Mouse (Mus musculus) heart, embryonic 14.5 days (tissue): ENCODE data around the gene Ccn5. TPM values are rescaled to one million over a fixed set of nuclear protein-coding genes. Genes with fewer than 3 reads are reported as not detected.

ENCODE experiments used
- ATAC-seq: fragments of 200-750 bp; cut with Nextera tagmentation; 2 replicates; pipeline ENCODE4 v1.8.0; 2017; ENCODE audit warnings: low read depth, moderate TSS enrichment; ENCODE audit not compliant: insufficient number of reproducible peaks, insufficient read depth, low FRiP score
- H3K27ac ChIP-seq, 2 experiments: fragments of 200-500 bp in 1 of 2; fragments of 300-500 bp in 1 of 2; sonication (generic) in 1 of 2; replicated peaks in 1 of 2; 2 replicates each; pipeline ENCODE4 v1.5.1; 2012 to 2014; ENCODE audit warnings: low read depth in 2 of 2, low read length in 2 of 2, control low read depth in 1 of 2, mild to moderate bottlenecking in 1 of 2, mixed read lengths in 1 of 2; ENCODE audit not compliant: control insufficient read depth in 1 of 2, insufficient read depth in 1 of 2
- H3K27me3 ChIP-seq: fragments of 300-500 bp; sonication (generic); 2 replicates; pipeline ENCODE4 v1.6.1; 2014; ENCODE audit warnings: mild to moderate bottlenecking, low read length, control low read depth; ENCODE audit not compliant: control insufficient read depth, insufficient read depth
- H3K36me3 ChIP-seq: fragments of 300-500 bp; sonication (generic); 2 replicates; pipeline ENCODE4 v1.6.1; 2014; ENCODE audit warnings: mild to moderate bottlenecking, control low read depth, low read length, mixed read lengths; ENCODE audit not compliant: control insufficient read depth, insufficient read depth
- H3K4me1 ChIP-seq, 2 experiments: fragments of 200-500 bp in 1 of 2; fragments of 300-500 bp in 1 of 2; sonication (generic) in 1 of 2; 2 replicates each; pipeline ENCODE4 v1.6.1; 2012 to 2014; ENCODE audit warnings: low read length in 2 of 2, control low read depth in 1 of 2, mixed read lengths in 1 of 2; ENCODE audit not compliant: control insufficient read depth in 2 of 2, insufficient read depth in 2 of 2
- H3K4me2 ChIP-seq: fragments of 300-500 bp; sonication (generic); 2 replicates; pipeline ENCODE4 v1.6.1; 2014; ENCODE audit warnings: mild to moderate bottlenecking, low read length
- H3K4me3 ChIP-seq, 2 experiments: fragments of 200-500 bp in 1 of 2; fragments of 300-500 bp in 1 of 2; sonication (generic) in 1 of 2; 2 replicates each; pipeline ENCODE4 v1.5.1; 2012 to 2014; ENCODE audit warnings: low read length in 2 of 2, mild to moderate bottlenecking in 2 of 2, control low read depth in 1 of 2, low read depth in 1 of 2, moderate library complexity in 1 of 2; ENCODE audit not compliant: control insufficient read depth in 1 of 2, insufficient read depth in 1 of 2
- H3K9ac ChIP-seq: fragments of 300-500 bp; sonication (generic); 2 replicates; pipeline ENCODE4 v1.6.1; 2014; ENCODE audit warnings: mild to moderate bottlenecking, low read length
- H3K9me3 ChIP-seq: fragments of 300-500 bp; sonication (generic); 2 replicates; pipeline ENCODE4 v1.6.1; 2016; ENCODE audit warnings: low read length, control low read depth; ENCODE audit not compliant: control insufficient read depth
- WGBS: fragments of 180-500 bp; shearing (Covaris S2); extraction: QIAGEN DNeasy Blood & Tissue Kit; methylation state at CpG from one replicate; pipeline ENCODE4 v1.1.7; 2014; 5-methylcytosine and 5-hydroxymethylcytosine counted together
- polyA plus RNA-seq: library from polyadenylated mRNA; unstranded; fragments of >200 nt; fragmentation: Nextera tagmentation; extraction: Ambion mirVana; gene quantifications from 2 replicates; pipeline ENCODE4 v1.2.1, GENCODE M21; 2014

Ccn5 gene
- polyA plus RNA-seq, 1 experiment from 2014 or later: 0.57 TPM

DNA sequence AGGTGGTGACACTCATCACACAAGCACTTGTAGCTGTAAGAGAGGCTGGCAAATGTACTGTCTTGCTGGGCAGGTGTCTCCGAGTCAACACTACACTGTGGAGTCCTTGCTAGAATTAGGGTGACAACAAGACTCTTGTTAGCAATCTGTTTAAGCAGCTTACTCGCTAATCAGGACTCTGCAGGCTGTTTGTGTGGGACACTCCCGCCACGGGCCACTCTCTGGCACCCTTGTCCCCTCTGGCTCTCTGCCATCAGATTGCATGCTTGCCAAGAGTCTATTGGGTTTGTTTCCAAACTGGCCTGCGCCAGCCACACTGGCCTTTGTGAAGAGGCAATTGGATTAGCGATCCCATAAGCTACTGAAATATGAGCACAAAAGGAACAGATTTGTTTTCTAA lies 18.9 kb downstream of the Ccn5 start:
- Histone ChIP-seq H3K27me3 (peaks cover 37% of the 10 kb centered on the region; the same call in 1 of the 2 replicates), H3K36me3 (no peaks in the 10 kb centered on the region), H3K27ac (no peak overlapping the region), H3K4me3 (no peak overlapping the region), H3K9ac (peak overlapping the region; percentile 41; the same call in 1 of the 2 replicates), H3K9me3 (no peaks in the 10 kb centered on the region), H3K4me2 (no peak overlapping the region), H3K4me1 (peaks cover 7 to 11% of the 10 kb centered on the region in 2 experiments)
- peak; percentile 73 for ATAC-seq
- WGBS: 23% methylated on average over 6 of the region's 6 CpGs

DNA sequence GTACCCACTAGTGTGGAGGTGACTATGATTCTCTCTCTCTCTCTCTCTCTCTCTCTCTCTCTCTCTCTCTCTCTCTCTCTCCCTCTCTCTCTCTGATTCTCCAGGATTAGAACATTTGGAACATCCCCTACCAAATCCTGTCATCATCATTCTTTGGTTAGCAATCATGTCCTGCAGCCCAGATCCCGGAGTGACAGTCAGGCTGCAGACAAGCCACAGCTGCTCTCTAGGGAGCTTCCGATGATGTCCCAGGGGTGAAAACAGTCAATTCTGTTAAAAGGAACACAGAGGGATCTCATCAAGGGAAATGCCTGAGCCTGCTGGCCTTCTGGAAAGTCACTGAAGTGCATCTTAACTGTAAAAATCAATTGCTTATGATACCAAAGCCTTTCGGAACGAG lies 21.4 kb downstream of the Ccn5 start:
- ATAC-seq: no peak
- Histone ChIP-seq H3K9ac (no peak overlapping the region), H3K27ac (no peak overlapping the region), H3K4me1 (peaks cover 7 to 11% of the 10 kb centered on the region in 2 experiments), H3K4me2 (no peak overlapping the region), H3K36me3 (no peaks in the 10 kb centered on the region), H3K27me3 (peaks cover 34% of the 10 kb centered on the region; the same call in 1 of the 2 replicates), H3K4me3 (no peak overlapping the region), H3K9me3 (no peaks in the 10 kb centered on the region)
- WGBS: 57% methylated on average over 4 of the region's 4 CpGs

DNA sequence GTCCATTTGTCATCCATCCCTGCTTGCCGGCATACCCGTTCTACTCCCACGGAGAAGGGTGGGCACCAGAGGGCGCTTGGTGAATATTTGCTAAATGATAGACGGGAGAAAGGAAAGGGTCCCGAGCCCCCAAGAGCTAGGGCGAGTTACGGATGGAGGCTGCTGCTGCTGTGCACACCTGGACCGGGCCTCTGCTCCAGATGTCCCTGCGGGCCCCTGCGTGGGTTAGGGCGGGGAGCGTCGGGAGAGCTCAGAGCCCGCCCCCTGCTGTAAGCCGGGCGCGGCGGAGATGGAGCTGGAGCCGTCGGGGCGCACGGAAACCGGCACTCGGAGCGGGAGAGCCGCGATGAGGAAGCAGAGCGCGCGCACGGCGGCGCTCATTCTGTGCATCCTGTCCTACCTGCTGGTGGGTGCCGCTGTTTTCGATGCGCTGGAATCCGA lies 32.8 kb downstream of the Ccn5 start, which contains the start of gene Kcnk15:
TSS of gene Kcnk15 (plus strand) at position 191 of the 441 bp plus-strand sequence.
- peaks cover 92% of the 10 kb centered on the region for H3K27me3 ChIP-seq
- ATAC-seq: no peak
- no peak within 1 kb of the TSS for H3K27ac ChIP-seq
- 1% methylated on average over 36 of the region's 38 CpGs for WGBS
- H3K4me2 ChIP-seq: peak within 1 kb of the TSS; percentile 52
- H3K4me3 ChIP-seq: peak within 1 kb of the TSS; percentile 28 to 29; a peak in 3 of 4 replicates
- peaks cover 0 to 5% of the 10 kb centered on the region in 2 experiments; a peak in 1 of 4 replicates for H3K4me1 ChIP-seq
- H3K9ac ChIP-seq: no peak within 1 kb of the TSS
- H3K9me3 ChIP-seq: no peaks in the 10 kb centered on the region
- no peaks in the 10 kb centered on the region for H3K36me3 ChIP-seq

DNA sequence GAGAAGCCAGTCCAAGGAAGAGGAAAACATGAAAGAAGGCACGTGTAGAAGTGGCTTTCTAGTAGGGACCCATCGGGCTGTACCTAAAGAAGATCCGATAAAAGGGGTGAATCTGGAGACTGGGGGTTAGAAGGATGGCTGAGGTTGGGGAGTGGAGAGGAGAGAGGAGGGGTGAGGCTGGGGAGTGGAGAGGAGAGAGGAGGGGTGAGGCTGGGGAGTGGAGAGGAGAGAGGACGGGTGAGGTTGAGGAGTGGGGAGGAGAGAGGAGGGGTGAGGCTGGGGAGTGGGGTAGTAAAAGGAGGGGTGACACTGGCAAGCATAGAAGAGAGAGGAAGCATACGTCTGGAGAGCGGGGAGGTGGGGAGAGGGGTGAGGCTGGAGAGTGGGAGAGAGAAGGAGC lies 36.6 kb downstream of the Ccn5 start:
- Histone ChIP-seq H3K4me2 (no peak overlapping the region), H3K36me3 (no peaks in the 10 kb centered on the region)
- 79% methylated on average over 6 of the region's 6 CpGs for WGBS

DNA sequence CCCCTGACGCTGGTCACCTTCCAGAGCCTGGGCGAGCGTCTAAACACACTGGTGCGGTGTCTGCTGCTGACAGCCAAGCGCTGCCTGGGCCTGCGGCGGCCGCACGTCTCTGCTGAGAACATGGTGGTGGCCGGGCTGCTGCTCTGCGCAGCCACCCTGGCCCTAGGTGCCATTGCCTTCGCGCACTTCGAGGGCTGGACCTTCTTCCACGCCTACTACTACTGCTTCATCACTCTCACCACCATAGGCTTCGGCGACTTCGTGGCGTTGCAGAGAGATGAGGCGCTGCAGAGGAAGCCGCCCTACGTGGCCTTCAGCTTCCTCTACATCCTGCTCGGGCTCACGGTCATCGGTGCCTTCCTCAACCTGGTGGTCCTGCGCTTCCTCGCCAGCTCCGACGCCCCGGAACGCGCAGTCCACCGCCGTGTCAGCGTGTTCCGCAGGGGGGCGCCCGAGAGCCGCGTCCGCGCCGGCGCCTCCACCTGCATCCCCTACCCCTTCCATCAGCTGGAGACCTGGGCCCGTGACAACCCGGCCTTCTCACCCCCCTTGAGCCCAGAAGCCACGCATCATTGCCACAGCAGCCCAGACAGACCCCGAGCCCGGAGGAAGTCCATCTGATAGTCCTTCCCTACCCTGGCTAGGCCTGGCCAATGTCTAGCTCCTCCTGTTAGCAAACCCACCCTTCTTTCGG lies 37.7 kb downstream of the Ccn5 start:
- peaks cover 0 to 5% of the 10 kb centered on the region in 2 experiments; a peak in 1 of 4 replicates for H3K4me1 ChIP-seq
- H3K4me2 ChIP-seq: peak overlapping the region; percentile 28; the same call in 1 of the 2 replicates
- H3K36me3 ChIP-seq: no peaks in the 10 kb centered on the region
- H3K27me3 ChIP-seq: peaks cover 73% of the 10 kb centered on the region
- no peak overlapping the region for H3K4me3 ChIP-seq
- no peak overlapping the region for H3K9ac ChIP-seq
- 13% methylated on average over 50 of the region's 50 CpGs for WGBS
- H3K27ac ChIP-seq: no peak overlapping the region
- ATAC-seq: no peak
- H3K9me3 ChIP-seq: no peaks in the 10 kb centered on the region

More for the DNA sequence above, 36.6 kb downstream of the Ccn5 start:
- Histone ChIP-seq H3K27ac (no peak overlapping the region), H3K9me3 (no peaks in the 10 kb centered on the region), H3K9ac (no peak overlapping the region), H3K27me3 (peaks cover 83% of the 10 kb centered on the region), H3K4me1 (peaks cover 0 to 5% of the 10 kb centered on the region in 2 experiments; a peak in 1 of 4 replicates), H3K4me3 (no peak overlapping the region)
- peak; percentile 41; the same call in 1 of the 2 replicates for ATAC-seq

DNA sequence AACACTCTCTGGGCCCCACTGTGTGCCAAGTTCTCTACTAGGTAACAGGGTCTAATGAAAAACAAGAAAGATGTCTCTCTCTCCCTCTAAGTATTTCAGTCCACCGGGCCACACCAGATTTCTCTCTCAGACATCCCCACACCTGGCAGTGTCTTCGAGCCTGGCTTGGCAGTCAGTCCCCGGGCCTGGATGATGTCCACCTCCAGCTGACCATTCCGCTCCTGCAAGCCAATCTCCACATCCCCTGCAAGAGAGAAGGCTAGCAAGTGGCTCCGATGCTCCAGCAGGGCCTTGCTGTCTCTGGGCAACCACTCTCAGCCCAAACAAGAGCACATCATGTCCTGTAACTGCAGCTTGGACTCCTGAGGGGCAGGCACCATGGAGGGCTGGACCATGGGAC lies 44.6 kb downstream of the Ccn5 start:
- Histone ChIP-seq H3K36me3 (no peaks in the 10 kb centered on the region), H3K4me3 (no peak overlapping the region), H3K27me3 (peaks cover 18% of the 10 kb centered on the region), H3K27ac (no peak overlapping the region), H3K4me2 (no peak overlapping the region), H3K4me1 (no peaks in the 10 kb centered on the region), H3K9ac (no peak overlapping the region), H3K9me3 (no peaks in the 10 kb centered on the region)
- no peak for ATAC-seq
- 86% methylated on average over 5 of the region's 5 CpGs for WGBS

DNA sequence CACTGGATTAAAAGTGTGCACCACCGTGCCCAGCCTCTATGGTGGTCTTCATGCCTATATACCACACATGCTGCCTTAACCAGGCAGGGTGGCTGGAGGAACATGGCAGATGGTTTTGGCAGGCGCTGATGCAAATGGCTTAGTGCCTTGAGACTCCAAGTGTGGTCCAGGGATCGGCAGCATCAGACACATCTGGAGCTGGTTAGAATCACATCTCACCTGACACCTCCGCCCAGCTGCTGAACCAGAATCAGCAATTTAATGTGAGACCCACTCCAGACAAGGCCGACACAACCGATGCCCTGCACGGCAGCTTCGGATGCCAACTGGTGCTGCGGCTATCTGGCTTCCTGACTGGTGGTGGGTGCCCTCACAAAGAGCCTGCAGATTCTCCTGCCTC lies 45.4 kb downstream of the Ccn5 start:
- no peak overlapping the region for H3K27ac ChIP-seq
- H3K4me3 ChIP-seq: no peak overlapping the region
- H3K4me2 ChIP-seq: no peak overlapping the region
- H3K9me3 ChIP-seq: no peaks in the 10 kb centered on the region
- H3K9ac ChIP-seq: no peak overlapping the region
- H3K27me3 ChIP-seq: peaks cover 17% of the 10 kb centered on the region
- H3K36me3 ChIP-seq: no peaks in the 10 kb centered on the region
- no peaks in the 10 kb centered on the region for H3K4me1 ChIP-seq
- ATAC-seq: no peak
- 80% methylated on average over 9 of the region's 9 CpGs for WGBS
